Comparison of ENCODE assay signal across 7 mouse cellular contexts in the genomic region with DNA sequence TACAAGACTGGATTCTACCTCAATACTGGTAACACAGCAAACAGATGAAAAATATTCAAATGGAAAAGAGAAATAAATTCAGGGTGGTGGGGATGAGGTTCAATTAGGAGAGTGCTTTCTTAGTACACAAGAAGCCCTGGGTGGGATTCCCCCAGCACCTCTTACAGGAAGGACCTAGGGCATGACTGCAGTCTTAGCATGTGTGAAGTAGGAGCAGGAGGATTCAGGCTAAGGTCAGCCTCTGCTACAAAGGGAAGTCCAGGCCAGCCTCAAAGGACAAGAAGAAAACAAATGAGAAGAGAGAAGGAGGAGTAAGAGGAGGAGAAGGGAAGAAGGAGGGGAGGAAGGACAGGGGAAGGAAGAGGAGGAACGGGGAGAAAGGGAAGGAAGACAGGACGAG. TPM values are rescaled to one million over a fixed set of nuclear protein-coding genes. Genes with fewer than 3 reads are reported as not detected.
DNase-seq lines count a peak whose midpoint lies in the region; ATAC-seq and TF ChIP-seq lines count a peak whose summit lies in the region.

No protein-coding gene starts in this region.

- peak overlapping the region; percentile 62; the same call in 1 of the 2 replicates for H3K4me2 ChIP-seq in forebrain, embryonic 14.5 days (ENCODE audit: low read length)
- H3K4me2 ChIP-seq in limb, embryonic 11.5 days (ENCODE audit: low read depth, severe bottlenecking), result 0 out of 2 replicates have a peak overlapping the region, but pooled peaks have one; percentile 53

- no peak overlapping the region for H3K9ac ChIP-seq in forebrain, embryonic 14.5 days (ENCODE audit: low read length)
- H3K9ac ChIP-seq in limb, embryonic 11.5 days (ENCODE audit: low read length), result no peak overlapping the region; the same call in 1 of the 2 replicates

- DNase-seq in forebrain, embryonic 14.5 days (ENCODE audit: low spot score), result no peak
- DNase-seq in limb, embryonic 11.5 days (ENCODE audit: low spot score), result no peak
- no peak for DNase-seq in T-cell, adult 2 months (ENCODE audit: low spot score)

- no peak for TF ChIP-seq CTCF in small intestine, adult 2 months (IDR thresholded peaks at IDR 0.05; ENCODE audit: extremely low read depth, insufficient read length, insufficient replicate concordance, low read depth, low read length)

- H3K36me3 ChIP-seq in megakaryocyte, embryonic 14.5 days (replicated peaks; ENCODE audit: low read length), result peaks cover 5% of the 10 kb centered on the region
- H3K36me3 ChIP-seq in forebrain, embryonic 14.5 days (ENCODE audit: control insufficient read depth, insufficient read depth, low read length), result no peaks in the 10 kb centered on the region
- no peaks in the 10 kb centered on the region for H3K36me3 ChIP-seq in limb, embryonic 11.5 days (ENCODE audit: control insufficient read depth, insufficient read depth, low read length)
- no peaks in the 10 kb centered on the region for H3K36me3 ChIP-seq in small intestine, adult 2 months (ENCODE audit: control insufficient read depth, insufficient read depth, low read length)

- 48% methylated on average over 2 of the region's 2 CpGs for WGBS in forebrain, embryonic 14.5 days
- 41% methylated on average over 2 of the region's 2 CpGs for WGBS in limb, embryonic 11.5 days
- 58% methylated on average over 2 of the region's 2 CpGs for WGBS in small intestine, adult 2 months

- no peaks in the 10 kb centered on the region for H3K27me3 ChIP-seq in megakaryocyte, embryonic 14.5 days (replicated peaks)
- no peaks in the 10 kb centered on the region for H3K27me3 ChIP-seq in forebrain, embryonic 14.5 days (replicated peaks; ENCODE audit: control insufficient read depth, insufficient read depth, low read length)
- H3K27me3 ChIP-seq in limb, embryonic 11.5 days (ENCODE audit: control insufficient read depth, insufficient read depth, low read length), result no peaks in the 10 kb centered on the region
- no peaks in the 10 kb centered on the region for H3K27me3 ChIP-seq in small intestine, adult 2 months (ENCODE audit: control insufficient read depth, insufficient read depth, low read length)

- H3K9me3 ChIP-seq in megakaryocyte, embryonic 14.5 days, result peaks cover 9% of the 10 kb centered on the region; the same call in 1 of the 2 replicates
- H3K9me3 ChIP-seq in forebrain, embryonic 14.5 days (replicated peaks; ENCODE audit: control insufficient read depth, low read length), result no peaks in the 10 kb centered on the region
- no peaks in the 10 kb centered on the region; the same call in 1 of the 2 replicates for H3K9me3 ChIP-seq in limb, embryonic 11.5 days (ENCODE audit: control insufficient read depth, low read length)

- no peak for TF ChIP-seq POLR2A in small intestine, adult 2 months (IDR thresholded peaks at IDR 0.05; ENCODE audit: low read depth, low read length)

- peaks cover 39% of the 10 kb centered on the region for H3K4me1 ChIP-seq in megakaryocyte, embryonic 14.5 days
- H3K4me1 ChIP-seq in forebrain, embryonic 14.5 days (ENCODE audit: control insufficient read depth, insufficient read depth, low read length), result peaks cover 28% of the 10 kb centered on the region
- peaks cover 26% of the 10 kb centered on the region for H3K4me1 ChIP-seq in limb, embryonic 11.5 days (ENCODE audit: control insufficient read depth, insufficient read depth, low read length)
- H3K4me1 ChIP-seq in small intestine, adult 2 months (ENCODE audit: control insufficient read depth, insufficient read depth, insufficient read length, low read length), result peaks cover 14% of the 10 kb centered on the region

- ATAC-seq in megakaryocyte, adult 5-6 weeks (ENCODE audit: poor library complexity, severe bottlenecking), result no peak
- ATAC-seq in forebrain, embryonic 14.5 days, result no peak
- ATAC-seq in limb, embryonic 11.5 days (ENCODE audit: insufficient number of reproducible peaks, low FRiP score, low TSS enrichment, low read depth), result no peak
- no peak for ATAC-seq in megakaryocyte-erythroid progenitor cell, adult 5-6 weeks (replicated peaks; ENCODE audit: low FRiP score, low TSS enrichment, poor library complexity, severe bottlenecking)

- peak overlapping the region; percentile 93; the same call in 1 of the 2 replicates for H3K27ac ChIP-seq in forebrain, embryonic 14.5 days (ENCODE audit: low read depth, low read length)
- peak overlapping the region; percentile 80 for H3K27ac ChIP-seq in limb, embryonic 11.5 days (replicated peaks; ENCODE audit: low read depth, low read length)
- H3K27ac ChIP-seq in small intestine, adult 2 months (ENCODE audit: insufficient read depth, low read depth, low read length), result peak overlapping the region; percentile 73

- H3K4me3 ChIP-seq in megakaryocyte, embryonic 14.5 days (replicated peaks), result peak overlapping the region; percentile 93
- no peak overlapping the region for H3K4me3 ChIP-seq in forebrain, embryonic 14.5 days (ENCODE audit: low read depth, low read length)
- no peak overlapping the region for H3K4me3 ChIP-seq in limb, embryonic 11.5 days (ENCODE audit: low read depth, low read length)
- H3K4me3 ChIP-seq in small intestine, adult 2 months (ENCODE audit: low read depth, low read length), result no peak overlapping the region

RNA-seq across cellular contexts. Expression of a gene that starts 54.8 kb away (rescaled TPM):
- 3.1 and 38.7 TPM in 2 replicates for polyA plus RNA-seq in megakaryocyte, embryonic 14.5 days (2012; ENCODE audit: insufficient read depth, low replicate concordance)
- 51.4 and 54.4 TPM in 2 replicates for total RNA-seq in megakaryocyte, adult 5-6 weeks (2015)
- 88.6 and 119 TPM in 2 replicates for total RNA-seq in megakaryocyte, adult 5-6 weeks (2017)
- 40.2 and 43.4 TPM in 2 replicates for polyA plus RNA-seq in forebrain, embryonic 14.5 days (2014; fragmentation: Nextera tagmentation; extraction: Ambion mirVana)
- 48.9 and 64.6 TPM in 2 replicates for polyA plus RNA-seq in limb, embryonic 11.5 days (2014; fragmentation: Nextera tagmentation; extraction: Ambion mirVana)
- 12.3 and 28.0 TPM in 2 replicates for polyA plus RNA-seq in small intestine, adult 2 months (2012; rRNA removed)
- 48.8 and 57.3 TPM in 2 replicates for total RNA-seq in megakaryocyte-erythroid progenitor cell, adult 5-6 weeks (2014; fragmentation: Nextera tagmentation)
- total RNA-seq in megakaryocyte-erythroid progenitor cell, adult 5-6 weeks (2017), result 101 and 150 TPM in 2 replicates
